Mouse (Mus musculus): ENCODE measurements around the gene Fgfbp3.

DNA sequence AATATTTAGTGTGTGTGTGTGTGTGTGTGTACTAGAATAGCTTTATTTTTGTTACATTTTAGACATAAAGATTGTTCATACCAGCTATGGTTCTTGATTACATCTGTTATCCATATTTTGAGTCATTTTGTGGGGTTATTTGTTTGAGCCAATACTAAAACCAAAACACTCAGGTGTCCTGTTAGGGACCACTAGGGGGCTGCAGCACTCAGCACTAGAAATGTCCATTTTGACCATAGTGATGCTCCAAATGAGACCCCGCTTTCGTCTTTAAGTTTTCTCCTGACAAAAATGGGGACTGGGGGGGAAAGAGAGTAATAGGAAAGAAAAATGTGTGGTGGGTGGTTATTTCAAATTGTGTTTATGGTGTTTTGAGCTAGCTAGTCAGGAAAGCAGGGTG, 33.1 kb downstream of the Fgfbp3 start:
- TF ChIP-seq CTCF (IDR thresholded peaks at IDR 0.05; ENCODE audit: borderline replicate concordance, insufficient read depth, low read length) (no peak), POLR2A (IDR thresholded peaks at IDR 0.05; ENCODE audit: low read depth, low read length) (no peak)

Data from embryonic fibroblast, embryonic 13.5 days (primary cell).